Mouse (Mus musculus): Measurements from ENCODE around the gene Uhrf2. TPM values are rescaled to one million over a fixed set of nuclear protein-coding genes. Genes with fewer than 3 reads are reported as not detected.

Gene Uhrf2
- total and polyA plus RNA-seq, 3 experiments, result 13.5 to 137 (median 91.5) TPM

DNA sequence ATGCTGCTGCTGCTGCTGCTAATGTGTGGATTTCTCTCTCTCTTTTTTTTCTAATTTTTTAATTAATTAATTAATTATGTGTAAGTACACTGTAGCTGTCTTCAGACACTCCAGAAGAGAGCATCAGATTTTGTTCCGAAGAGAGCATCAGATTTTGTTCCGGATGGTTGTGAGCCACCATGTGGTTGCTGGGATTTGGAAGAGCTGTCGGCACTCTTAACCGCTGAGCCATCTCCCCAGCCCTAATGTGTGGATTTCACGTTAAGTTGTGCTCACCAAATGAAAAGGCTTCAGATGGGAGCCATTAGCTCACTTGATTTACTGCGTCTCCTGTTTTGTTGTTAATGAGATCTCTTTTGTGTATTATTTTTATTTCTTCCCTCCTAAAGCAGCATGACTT lies 59.9 kb downstream of the Uhrf2 start:
- TF ChIP-seq TAL1 (conservative IDR thresholded peaks at IDR 0.05; ENCODE audit: low read depth, low read length), result no peak
- TF ChIP-seq GATA1 (IDR thresholded peaks at IDR 0.05; ENCODE audit: borderline replicate concordance, low read length), result no peak
- TF ChIP-seq POLR2AphosphoS5 (IDR thresholded peaks at IDR 0.05; ENCODE audit: insufficient replicate concordance, low read depth, low read length), result no peak
- TF ChIP-seq GATA2 (IDR thresholded peaks at IDR 0.05; ENCODE audit: borderline replicate concordance, low read depth, low read length), result no peak
- TF ChIP-seq CTCF (IDR thresholded peaks at IDR 0.05; ENCODE audit: low read depth, low read length), result no peak
- no peak for ATAC-seq (ENCODE audit: extremely low read depth, insufficient number of reproducible peaks, low FRiP score, poor library complexity, severe bottlenecking)
- H3K36me3 ChIP-seq (replicated peaks), result peaks cover 86% of the 10 kb centered on the region
- no peaks in the 10 kb centered on the region for H3K4me1 ChIP-seq (ENCODE audit: insufficient read depth, low read depth, low read length)
- no peaks in the 10 kb centered on the region for H3K9me3 ChIP-seq (replicated peaks)
- no peak overlapping the region for H3K4me3 ChIP-seq (ENCODE audit: low read depth, low read length)
- H3K27me3 ChIP-seq (ENCODE audit: insufficient read depth, low read length), result no peaks in the 10 kb centered on the region
- DNase-seq (ENCODE audit: low spot score), result no peak

DNA sequence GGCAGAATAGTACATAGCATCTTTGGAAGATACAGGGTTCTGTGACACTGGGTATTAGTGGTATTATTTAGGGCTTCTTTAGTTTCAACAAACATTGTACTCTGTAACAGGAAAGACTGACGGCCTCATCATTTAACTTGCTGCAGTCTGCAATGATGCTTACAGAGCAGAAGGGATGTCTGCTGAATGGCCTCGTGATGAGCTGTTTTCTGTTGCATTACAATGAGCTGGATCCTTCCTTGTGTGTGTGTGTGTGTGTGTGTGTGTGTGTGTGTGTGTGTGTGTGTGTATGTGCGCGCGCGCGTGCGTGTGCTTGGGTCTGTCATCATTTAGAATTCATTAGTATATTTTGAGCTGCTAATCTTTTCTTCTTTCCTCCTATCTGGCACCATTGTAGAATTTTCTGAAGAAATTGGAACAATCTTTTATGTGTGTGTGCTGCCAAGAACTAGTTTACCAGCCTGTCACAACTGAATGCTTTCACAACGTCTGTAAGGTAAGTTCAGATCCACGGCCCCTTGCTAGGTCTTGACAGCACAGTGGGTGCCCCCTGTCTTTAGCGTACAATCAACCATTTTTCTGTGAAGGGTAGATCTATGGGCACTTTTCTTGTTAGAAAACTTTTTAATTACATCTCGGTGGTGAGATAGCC lies 61.5 kb downstream of the Uhrf2 start:
- no peak overlapping the region for H3K4me3 ChIP-seq (ENCODE audit: low read depth, low read length)
- H3K9me3 ChIP-seq (replicated peaks), result no peaks in the 10 kb centered on the region
- H3K4me1 ChIP-seq (ENCODE audit: insufficient read depth, low read depth, low read length), result no peaks in the 10 kb centered on the region
- ATAC-seq (ENCODE audit: extremely low read depth, insufficient number of reproducible peaks, low FRiP score, poor library complexity, severe bottlenecking), result no peak
- H3K27me3 ChIP-seq (ENCODE audit: insufficient read depth, low read length), result no peaks in the 10 kb centered on the region
- TF ChIP-seq TAL1 (conservative IDR thresholded peaks at IDR 0.05; ENCODE audit: low read depth, low read length), result no peak
- no peak for TF ChIP-seq GATA2 (IDR thresholded peaks at IDR 0.05; ENCODE audit: borderline replicate concordance, low read depth, low read length)
- no peak for TF ChIP-seq CTCF (IDR thresholded peaks at IDR 0.05; ENCODE audit: low read depth, low read length)
- H3K36me3 ChIP-seq (replicated peaks), result peaks cover 87% of the 10 kb centered on the region
- no peak for DNase-seq (ENCODE audit: low spot score)

DNA sequence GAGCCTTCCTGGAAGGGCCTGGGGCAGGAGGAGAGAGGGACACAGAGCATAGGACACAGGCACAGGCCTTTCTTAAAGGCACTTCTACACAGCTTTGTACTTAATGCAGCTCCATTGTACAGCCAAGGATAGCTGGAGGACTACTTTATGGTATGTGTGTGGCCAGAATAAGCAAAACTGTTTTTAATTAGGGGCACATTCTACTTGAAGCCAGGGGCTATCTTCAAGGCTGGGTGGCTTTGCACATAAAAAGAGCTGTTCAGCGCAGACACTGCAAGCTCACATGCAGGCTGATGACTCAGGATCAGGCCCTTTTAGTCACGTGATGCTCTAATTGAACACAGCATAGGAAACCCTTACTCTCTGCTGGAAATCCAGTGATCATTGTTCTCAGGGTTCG lies 65.9 kb downstream of the Uhrf2 start:
- Histone ChIP-seq H3K27me3 (ENCODE audit: insufficient read depth, low read length) (no peaks in the 10 kb centered on the region; the same call in 1 of the 2 replicates), H3K4me3 (ENCODE audit: low read depth, low read length) (no peak overlapping the region), H3K9me3 (replicated peaks) (no peaks in the 10 kb centered on the region), H3K4me1 (ENCODE audit: insufficient read depth, low read depth, low read length) (no peaks in the 10 kb centered on the region), H3K36me3 (replicated peaks) (peaks cover 67% of the 10 kb centered on the region)
- no peak for TF ChIP-seq TAL1 (conservative IDR thresholded peaks at IDR 0.05; ENCODE audit: low read depth, low read length)
- no peak for TF ChIP-seq GATA2 (IDR thresholded peaks at IDR 0.05; ENCODE audit: borderline replicate concordance, low read depth, low read length)
- no peak for DNase-seq (ENCODE audit: low spot score)
- no peak for ATAC-seq (ENCODE audit: extremely low read depth, insufficient number of reproducible peaks, low FRiP score, poor library complexity, severe bottlenecking)

DNA sequence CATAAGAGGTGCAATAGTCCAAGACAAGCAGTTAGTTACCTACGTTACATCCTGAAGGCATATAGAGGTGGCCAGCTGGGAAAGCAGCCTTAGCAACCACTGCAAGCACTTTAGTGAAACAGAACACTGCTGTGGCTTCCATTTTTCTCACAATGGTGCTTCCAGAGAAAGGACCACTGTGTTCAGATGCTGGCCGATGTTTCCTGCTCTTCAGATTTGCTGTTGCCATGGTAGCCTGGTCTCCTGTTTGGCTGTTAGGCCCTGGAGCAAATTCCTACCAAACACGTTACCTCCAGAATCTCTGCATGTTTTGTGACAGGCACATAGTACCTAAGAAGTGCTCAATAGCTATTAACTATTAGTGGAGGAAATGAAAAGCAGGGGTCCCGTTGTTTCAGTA lies 66.7 kb downstream of the Uhrf2 start:
- TF ChIP-seq TAL1 (conservative IDR thresholded peaks at IDR 0.05; ENCODE audit: low read depth, low read length) (no peak), CTCF (IDR thresholded peaks at IDR 0.05; ENCODE audit: low read depth, low read length) (no peak), GATA2 (IDR thresholded peaks at IDR 0.05; ENCODE audit: borderline replicate concordance, low read depth, low read length) (no peak), GATA1 (IDR thresholded peaks at IDR 0.05; ENCODE audit: borderline replicate concordance, low read length) (no peak), POLR2AphosphoS5 (IDR thresholded peaks at IDR 0.05; ENCODE audit: insufficient replicate concordance, low read depth, low read length) (no peak)
- Histone ChIP-seq H3K9me3 (replicated peaks) (no peaks in the 10 kb centered on the region), H3K27me3 (ENCODE audit: insufficient read depth, low read length) (no peaks in the 10 kb centered on the region; the same call in 1 of the 2 replicates), H3K4me1 (ENCODE audit: insufficient read depth, low read depth, low read length) (no peaks in the 10 kb centered on the region), H3K36me3 (replicated peaks) (peaks cover 58% of the 10 kb centered on the region), H3K4me3 (ENCODE audit: low read depth, low read length) (no peak overlapping the region)
- DNase-seq (ENCODE audit: low spot score) (no peak), ATAC-seq (ENCODE audit: extremely low read depth, insufficient number of reproducible peaks, low FRiP score, poor library complexity, severe bottlenecking) (no peak)

DNA sequence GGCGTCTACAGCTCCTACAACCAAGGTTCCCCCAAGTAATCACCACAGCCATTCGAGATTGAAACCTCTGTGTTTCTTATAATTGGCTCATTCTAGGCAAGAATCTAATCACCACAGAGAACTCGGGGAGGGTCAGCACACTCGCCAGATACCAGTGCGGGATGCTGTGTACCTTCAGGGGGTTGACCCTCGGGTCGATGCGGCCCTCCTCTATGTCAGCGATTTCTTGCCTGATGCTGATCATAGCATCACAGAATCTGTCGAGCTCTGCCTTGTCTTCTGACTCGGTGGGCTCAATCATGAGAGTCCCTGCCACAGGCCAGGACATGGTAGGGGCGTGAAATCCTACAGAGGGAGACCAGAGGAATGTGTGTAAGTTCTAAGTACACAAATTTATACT lies 70.3 kb downstream of the Uhrf2 start:
- H3K4me3 ChIP-seq (ENCODE audit: low read depth, low read length), result no peak overlapping the region
- H3K36me3 ChIP-seq (replicated peaks), result peaks cover 25% of the 10 kb centered on the region
- TF ChIP-seq CTCF (IDR thresholded peaks at IDR 0.05; ENCODE audit: low read depth, low read length), result no peak
- no peak for TF ChIP-seq POLR2AphosphoS5 (IDR thresholded peaks at IDR 0.05; ENCODE audit: insufficient replicate concordance, low read depth, low read length)
- TF ChIP-seq GATA2 (IDR thresholded peaks at IDR 0.05; ENCODE audit: borderline replicate concordance, low read depth, low read length), result no peak
- no peak for TF ChIP-seq TAL1 (conservative IDR thresholded peaks at IDR 0.05; ENCODE audit: low read depth, low read length)
- no peak for TF ChIP-seq GATA1 (IDR thresholded peaks at IDR 0.05; ENCODE audit: borderline replicate concordance, low read length)
- no peaks in the 10 kb centered on the region for H3K9me3 ChIP-seq (replicated peaks)
- H3K4me1 ChIP-seq (ENCODE audit: insufficient read depth, low read depth, low read length), result no peaks in the 10 kb centered on the region; the same call in 1 of the 2 replicates
- peaks cover 11% of the 10 kb centered on the region for H3K27me3 ChIP-seq (ENCODE audit: insufficient read depth, low read length)
- ATAC-seq (ENCODE audit: extremely low read depth, insufficient number of reproducible peaks, low FRiP score, poor library complexity, severe bottlenecking) (no peak), DNase-seq (ENCODE audit: low spot score) (no peak)

DNA sequence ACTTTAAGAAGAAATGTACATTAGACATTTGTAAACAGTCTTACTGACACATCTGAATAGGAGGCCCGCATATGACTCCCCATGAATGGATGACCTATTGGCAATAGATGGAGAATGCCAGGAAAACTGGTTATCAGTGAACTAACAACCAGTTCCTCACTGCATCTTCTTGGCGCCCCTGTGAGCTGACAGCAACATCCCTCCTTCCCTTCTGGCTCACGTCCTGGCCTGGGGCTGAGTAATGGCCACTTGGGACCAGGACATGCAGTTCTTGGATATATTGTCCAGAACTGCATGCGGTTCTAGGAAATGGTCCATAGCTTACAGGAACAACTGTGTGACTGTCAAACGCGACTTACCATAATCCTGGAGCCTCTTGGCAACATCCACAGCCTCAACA lies 72.3 kb downstream of the Uhrf2 start:
- Histone ChIP-seq H3K36me3 (replicated peaks) (peaks cover 5% of the 10 kb centered on the region), H3K27me3 (ENCODE audit: insufficient read depth, low read length) (peaks cover 11% of the 10 kb centered on the region), H3K9me3 (replicated peaks) (no peaks in the 10 kb centered on the region), H3K4me1 (ENCODE audit: insufficient read depth, low read depth, low read length) (no peaks in the 10 kb centered on the region; the same call in 1 of the 2 replicates), H3K4me3 (ENCODE audit: low read depth, low read length) (no peak overlapping the region)
- DNase-seq (ENCODE audit: low spot score) (no peak), ATAC-seq (ENCODE audit: extremely low read depth, insufficient number of reproducible peaks, low FRiP score, poor library complexity, severe bottlenecking) (no peak)
- TF ChIP-seq TAL1 (conservative IDR thresholded peaks at IDR 0.05; ENCODE audit: low read depth, low read length), result no peak
- no peak for TF ChIP-seq CTCF (IDR thresholded peaks at IDR 0.05; ENCODE audit: low read depth, low read length)
